Mouse (Mus musculus) brain, adult 2 months (tissue): Measurements from ENCODE around the gene Slu7.

Experiments
- DNase-seq: peaks from one replicate; pipeline ENCODE4 v3.0.0; 2011; ENCODE audit warnings: low read depth, low spot score

The Slu7 gene

DNA sequence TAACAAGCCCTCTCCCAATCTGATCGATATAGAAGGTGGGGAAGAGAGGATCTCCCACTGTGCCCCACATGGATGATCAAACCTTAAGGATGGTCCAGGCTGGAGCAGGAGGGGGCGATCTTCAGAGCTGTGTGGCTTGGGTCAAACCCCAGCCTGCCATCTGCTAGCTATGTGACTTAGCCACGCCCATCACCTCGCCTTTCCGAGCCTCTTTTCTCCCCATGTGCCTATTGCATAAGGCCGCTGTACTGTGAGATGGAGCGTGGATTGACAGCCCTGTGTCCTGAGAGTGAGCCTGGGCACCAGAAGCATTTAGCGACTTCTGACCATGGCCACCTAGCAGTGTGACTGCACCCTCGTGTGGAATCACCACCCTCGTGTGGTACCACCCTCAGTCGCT, 51.1 kb downstream of the Slu7 start:
- no peak for DNase-seq

DNA sequence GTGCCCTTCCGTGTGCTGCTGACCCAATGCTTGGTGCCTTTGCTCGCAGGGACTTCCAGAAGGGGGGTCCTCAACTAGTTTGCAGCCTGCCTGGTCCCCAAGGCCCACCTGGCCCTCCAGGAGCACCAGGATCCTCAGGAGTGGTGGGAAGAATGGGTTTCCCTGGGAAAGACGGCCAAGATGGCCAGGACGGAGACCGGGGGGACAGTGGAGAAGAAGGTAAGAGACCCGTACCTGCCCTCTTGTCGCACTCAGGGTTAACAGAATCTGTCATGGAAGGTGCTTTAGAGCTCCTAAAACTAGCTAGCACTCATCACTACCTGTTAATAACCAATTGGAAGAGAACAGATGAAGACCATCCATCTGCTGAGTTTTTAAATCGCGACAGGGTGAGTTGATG, 52.3 kb downstream of the Slu7 start:
- no peak for DNase-seq

DNA sequence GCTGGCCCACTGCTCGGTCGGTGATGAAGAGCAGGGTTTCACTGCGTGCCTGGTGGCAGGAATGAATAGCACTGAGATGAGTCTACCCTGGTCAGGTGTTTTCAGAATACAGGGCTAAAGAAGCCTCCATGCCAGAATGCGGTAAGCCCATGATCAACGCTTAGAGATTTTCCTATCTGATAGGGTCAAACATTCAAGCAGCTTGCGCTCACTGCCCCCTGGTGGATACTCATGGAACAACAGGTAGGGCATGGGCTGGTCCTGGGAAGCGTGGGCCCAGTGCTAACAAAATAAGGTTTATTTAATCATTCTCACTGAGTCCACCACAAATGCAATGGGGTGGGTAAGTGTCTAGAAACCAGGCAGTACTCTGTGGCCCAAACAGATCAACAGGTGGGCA, 59.1 kb downstream of the Slu7 start:
- peak; percentile 70 for DNase-seq

DNA sequence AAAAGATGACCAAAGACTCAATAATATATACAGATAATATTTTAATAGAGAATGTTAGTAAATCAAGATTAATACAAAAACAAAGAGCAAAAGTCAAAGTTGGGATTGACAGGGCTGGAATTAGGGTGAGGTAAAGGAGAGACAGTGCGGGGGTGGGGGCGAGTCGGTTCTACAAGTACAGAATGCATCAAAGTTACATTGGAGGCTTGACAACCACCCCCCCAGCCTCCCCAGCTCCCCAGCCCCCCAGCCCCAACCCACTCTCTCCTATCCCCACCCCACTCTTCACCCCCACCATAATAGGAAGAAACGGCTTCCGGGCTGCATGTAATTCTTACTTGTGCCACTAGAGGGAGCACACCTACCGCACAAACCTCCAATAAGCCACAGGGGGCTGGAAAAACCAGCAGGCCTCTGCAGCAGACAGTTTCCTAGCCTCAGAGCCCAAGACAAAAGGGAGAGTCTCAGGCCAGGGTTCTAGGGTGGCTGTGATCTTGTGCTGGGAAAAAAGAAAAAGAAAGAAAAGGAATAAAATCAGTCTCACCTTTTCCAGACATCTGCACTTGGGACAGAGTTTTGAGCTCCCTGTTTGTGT, 60.4 kb downstream of the Slu7 start:
- DNase-seq = peak; percentile 91

DNA sequence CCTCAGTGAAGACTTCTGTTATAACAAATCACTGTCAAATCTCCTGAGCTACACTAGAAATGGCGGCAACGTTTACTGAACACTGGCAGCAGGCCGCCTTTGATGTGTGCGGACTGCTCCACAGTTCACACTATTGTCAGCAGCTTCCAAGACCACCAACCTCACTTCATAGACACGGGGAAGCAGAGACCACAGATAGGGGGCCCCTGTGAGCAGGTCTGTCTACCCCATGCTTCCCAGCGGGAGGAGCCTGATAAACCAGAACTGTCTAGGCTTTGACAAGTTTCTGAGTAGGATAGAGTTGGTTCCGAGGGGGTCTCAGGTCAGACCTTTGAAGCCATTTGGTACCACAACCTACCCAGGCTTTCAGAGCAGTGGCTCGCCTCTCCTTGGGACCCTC, 61.5 kb downstream of the Slu7 start:
- DNase-seq = no peak

DNA sequence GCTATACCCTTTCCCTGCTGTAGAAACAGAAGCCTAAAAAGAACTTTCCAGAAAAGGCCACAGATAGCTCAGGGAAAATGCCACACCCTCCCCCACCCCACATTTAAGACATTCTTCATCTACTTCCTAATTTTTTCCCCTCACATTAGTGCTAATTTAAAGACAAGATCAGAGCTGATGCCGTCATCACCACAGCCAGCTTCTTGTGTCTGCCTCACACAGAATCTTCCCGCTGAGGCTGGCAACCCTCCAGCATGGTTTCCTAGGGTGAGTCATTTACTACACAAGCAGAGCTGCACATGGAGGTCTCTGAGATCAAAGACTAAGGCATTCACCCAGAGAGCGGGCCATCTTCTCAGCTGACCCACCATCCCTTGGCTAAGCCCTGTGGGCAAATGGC, 62.0 kb downstream of the Slu7 start:
- peak; percentile 90 for DNase-seq
